Mouse (Mus musculus): ENCODE results near the gene Vgf. TPM values are rescaled to one million over a fixed set of nuclear protein-coding genes. Genes with fewer than 3 reads are reported as not detected.
A peak's percentile ranks its signal among the peaks of the same experiment; 100 is the strongest.

Vgf gene
- polyA plus RNA-seq, 1 experiment from 2014 or later = 0.85 TPM

DNA sequence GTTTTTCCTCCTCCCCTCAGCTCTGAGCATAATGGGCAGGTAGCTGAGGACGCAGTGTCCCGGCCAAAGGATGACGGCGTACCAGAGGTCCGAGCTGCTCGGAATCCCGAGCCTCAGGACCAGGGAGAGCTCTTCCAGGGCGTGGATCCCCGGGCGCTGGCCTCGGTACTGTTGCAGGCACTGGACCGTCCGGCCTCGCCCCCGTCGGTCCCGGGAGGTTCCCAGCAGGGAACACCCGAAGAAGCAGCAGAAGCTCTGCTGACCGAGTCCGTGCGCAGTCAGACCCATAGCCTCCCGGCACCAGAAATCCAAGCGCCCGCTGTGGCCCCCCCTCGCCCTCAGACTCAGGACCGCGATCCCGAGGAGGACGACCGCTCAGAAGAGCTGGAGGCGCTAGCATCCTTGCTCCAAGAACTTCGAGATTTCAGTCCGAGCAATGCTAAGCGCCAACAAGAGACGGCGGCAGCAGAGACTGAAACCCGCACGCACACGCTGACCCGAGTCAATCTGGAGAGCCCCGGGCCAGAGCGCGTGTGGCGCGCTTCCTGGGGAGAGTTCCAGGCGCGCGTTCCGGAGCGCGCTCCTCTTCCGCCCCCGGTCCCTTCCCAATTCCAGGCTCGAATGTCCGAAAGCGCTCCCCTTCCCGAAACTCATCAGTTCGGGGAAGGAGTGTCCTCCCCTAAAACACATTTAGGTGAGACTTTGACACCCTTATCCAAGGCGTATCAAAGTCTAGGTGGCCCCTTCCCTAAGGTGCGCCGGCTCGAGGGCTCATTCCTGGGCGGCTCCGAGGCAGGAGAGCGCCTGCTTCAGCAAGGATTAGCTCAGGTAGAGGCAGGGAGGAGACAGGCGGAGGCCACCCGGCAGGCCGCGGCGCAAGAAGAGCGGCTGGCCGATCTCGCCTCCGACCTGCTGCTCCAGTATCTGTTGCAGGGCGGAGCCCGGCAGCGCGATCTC is 5.2 kb downstream of the Vgf start:
- H3K4me1 ChIP-seq (replicated peaks) = peaks cover 34% of the 10 kb centered on the region

DNA sequence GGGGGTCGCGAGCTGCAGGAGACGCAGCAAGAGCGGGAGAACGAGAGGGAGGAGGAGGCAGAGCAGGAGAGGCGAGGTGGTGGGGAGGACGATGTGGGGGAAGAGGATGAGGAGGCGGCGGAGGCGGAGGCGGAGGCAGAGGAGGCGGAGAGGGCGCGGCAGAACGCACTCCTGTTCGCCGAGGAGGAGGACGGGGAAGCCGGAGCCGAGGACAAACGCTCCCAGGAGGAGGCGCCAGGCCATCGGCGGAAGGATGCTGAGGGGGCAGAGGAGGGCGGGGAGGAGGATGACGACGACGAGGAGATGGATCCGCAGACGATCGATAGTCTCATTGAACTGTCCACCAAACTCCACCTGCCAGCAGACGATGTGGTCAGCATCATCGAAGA is 5.8 kb downstream of the Vgf start:
- H3K36me3 ChIP-seq = 0 out of 2 replicates have a peak, but pooled peaks cover 3% of the 10 kb centered on the region
- H3K9me3 ChIP-seq = no peaks in the 10 kb centered on the region
- H3K4me2 ChIP-seq (replicated peaks) = peak overlapping the region; percentile 99
- under 1% methylated on average over 33 of the region's 33 CpGs for WGBS
- no peak overlapping the region for H3K9ac ChIP-seq
- peaks cover 47% of the 10 kb centered on the region for H3K27me3 ChIP-seq (replicated peaks)
- ATAC-seq = no peak
- H3K4me3 ChIP-seq (replicated peaks) = peak overlapping the region; percentile 48
- peaks cover 34% of the 10 kb centered on the region for H3K4me1 ChIP-seq (replicated peaks)
- H3K27ac ChIP-seq = no peak overlapping the region

More for the DNA sequence above, 5.2 kb downstream of the Vgf start:
- Histone ChIP-seq H3K27ac (no peak overlapping the region), H3K9ac (no peak overlapping the region), H3K9me3 (no peaks in the 10 kb centered on the region), H3K36me3 (0 out of 2 replicates have a peak, but pooled peaks cover 2% of the 10 kb centered on the region), H3K27me3 (replicated peaks) (peaks cover 54% of the 10 kb centered on the region), H3K4me2 (replicated peaks) (peak overlapping the region; percentile 99), H3K4me3 (replicated peaks) (peak overlapping the region; percentile 48)
- ATAC-seq = no peak
- WGBS = 2% methylated on average over 78 of the region's 78 CpGs

DNA sequence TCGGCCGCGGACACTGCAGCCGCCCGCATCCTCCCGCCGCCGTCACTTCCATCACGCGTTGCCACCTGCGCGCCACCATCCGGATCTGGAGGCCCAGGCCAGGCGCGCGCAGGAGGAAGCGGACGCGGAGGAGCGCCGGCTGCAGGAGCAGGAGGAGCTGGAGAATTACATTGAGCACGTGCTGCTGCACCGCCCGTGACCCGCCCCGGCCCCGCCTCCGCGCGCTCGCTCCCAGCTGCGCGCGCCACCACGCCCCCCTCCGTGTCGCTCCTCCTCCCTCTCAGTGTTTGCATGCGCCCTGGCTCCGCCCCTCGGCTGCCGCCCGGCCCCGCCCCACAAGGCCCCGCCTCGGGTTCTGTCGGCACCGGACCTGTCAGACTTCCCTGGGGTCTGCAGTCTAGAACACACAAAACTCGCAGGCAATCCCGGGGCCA is 6.5 kb downstream of the Vgf start:
- Histone ChIP-seq H3K9ac (peak overlapping the region; percentile 21; the same call in 1 of the 2 replicates), H3K27ac (no peak overlapping the region), H3K9me3 (no peaks in the 10 kb centered on the region), H3K36me3 (peaks cover 5% of the 10 kb centered on the region), H3K4me2 (replicated peaks) (peak overlapping the region; percentile 99), H3K4me3 (replicated peaks) (peak overlapping the region; percentile 48), H3K27me3 (replicated peaks) (peaks cover 44% of the 10 kb centered on the region), H3K4me1 (replicated peaks) (peaks cover 34% of the 10 kb centered on the region)
- under 1% methylated on average over 45 of the region's 49 CpGs for WGBS
- ATAC-seq = peak; percentile 87

DNA sequence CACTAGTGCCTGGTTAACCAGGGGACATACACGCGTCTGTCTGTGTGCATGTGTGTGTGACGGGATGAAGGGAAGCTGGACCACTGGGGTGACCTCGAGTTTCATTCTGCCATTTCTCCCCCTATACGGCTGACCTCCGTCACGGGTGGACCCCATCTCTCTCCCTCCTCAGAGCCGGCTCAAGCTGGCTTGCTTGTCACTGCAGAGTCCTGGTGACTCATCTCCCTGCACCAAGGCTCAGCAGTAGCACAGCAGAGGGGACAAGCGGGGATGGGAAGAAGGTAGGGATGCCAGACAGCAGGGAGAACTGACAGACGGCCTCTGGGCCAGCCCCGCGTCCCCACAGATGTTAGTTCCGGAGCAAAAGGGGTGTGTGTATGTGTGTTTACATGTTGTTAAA is 10.0 kb downstream of the Vgf start:
- Histone ChIP-seq H3K9me3 (no peaks in the 10 kb centered on the region), H3K4me1 (replicated peaks) (peaks cover 18% of the 10 kb centered on the region), H3K9ac (no peak overlapping the region), H3K4me3 (replicated peaks) (no peak overlapping the region), H3K27me3 (replicated peaks) (peaks cover 13% of the 10 kb centered on the region), H3K36me3 (peaks cover 26% of the 10 kb centered on the region), H3K4me2 (replicated peaks) (no peak overlapping the region), H3K27ac (no peak overlapping the region)
- ATAC-seq = no peak
- WGBS = 85% methylated on average over 13 of the region's 13 CpGs

DNA sequence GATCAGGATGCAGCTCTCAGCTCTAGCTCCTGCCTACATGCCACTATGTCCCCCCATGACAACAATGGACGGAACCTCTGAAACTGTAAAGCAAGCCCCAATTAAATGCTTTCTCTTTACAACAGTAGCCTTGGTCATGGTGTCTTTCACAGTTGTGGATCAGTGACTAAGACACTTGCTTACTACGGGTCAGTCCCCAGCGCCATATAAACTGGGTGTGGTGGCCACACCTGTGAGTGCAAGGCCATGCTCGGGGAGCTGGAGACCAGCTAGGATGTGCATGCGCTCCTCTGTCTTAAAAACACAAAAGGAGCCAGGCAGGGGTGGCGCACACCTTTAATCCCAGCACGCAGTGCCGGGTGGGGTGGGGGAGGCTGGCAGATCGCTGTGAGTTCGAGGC is 13.3 kb downstream of the Vgf start:
- Histone ChIP-seq H3K9ac (no peak overlapping the region), H3K4me3 (replicated peaks) (no peak overlapping the region), H3K4me1 (replicated peaks) (no peaks in the 10 kb centered on the region), H3K4me2 (replicated peaks) (no peak overlapping the region), H3K36me3 (peaks cover 42% of the 10 kb centered on the region), H3K27ac (no peak overlapping the region), H3K27me3 (replicated peaks) (no peaks in the 10 kb centered on the region), H3K9me3 (no peaks in the 10 kb centered on the region)
- 91% methylated on average over 10 of the region's 10 CpGs for whole genome bisulfite sequencing
- peak; percentile 48 for ATAC-seq

DNA sequence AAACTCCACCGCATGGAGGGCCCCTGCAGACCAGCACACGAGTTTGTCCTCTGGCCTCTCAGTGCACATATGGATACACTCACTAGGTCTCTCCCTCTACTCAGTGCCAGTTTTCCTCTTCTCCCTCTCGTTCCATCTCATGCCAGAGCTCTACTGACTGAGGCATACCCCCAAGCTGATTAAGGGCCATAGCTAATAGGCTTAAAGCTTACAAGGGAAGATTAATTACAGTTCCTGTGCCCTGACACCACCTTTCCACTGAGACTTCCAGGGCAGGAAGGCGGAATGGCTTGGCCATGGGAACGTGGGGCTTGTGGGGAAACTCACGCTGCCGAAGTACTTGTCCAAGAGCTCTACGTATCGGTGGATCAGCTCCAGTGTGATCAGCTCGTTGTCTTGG is 15.2 kb downstream of the Vgf start:
- 0 out of 2 replicates have a peak, but pooled peaks cover 4% of the 10 kb centered on the region for H3K4me1 ChIP-seq (replicated peaks)
- ATAC-seq = no peak
- no peak overlapping the region for H3K4me2 ChIP-seq (replicated peaks)
- 87% methylated on average over 10 of the region's 10 CpGs for WGBS
- peaks cover 40% of the 10 kb centered on the region for H3K36me3 ChIP-seq
- no peak overlapping the region for H3K9ac ChIP-seq
- no peak overlapping the region for H3K27ac ChIP-seq
- no peak overlapping the region for H3K4me3 ChIP-seq (replicated peaks)
- H3K27me3 ChIP-seq (replicated peaks) = no peaks in the 10 kb centered on the region
- H3K9me3 ChIP-seq = no peaks in the 10 kb centered on the region

DNA sequence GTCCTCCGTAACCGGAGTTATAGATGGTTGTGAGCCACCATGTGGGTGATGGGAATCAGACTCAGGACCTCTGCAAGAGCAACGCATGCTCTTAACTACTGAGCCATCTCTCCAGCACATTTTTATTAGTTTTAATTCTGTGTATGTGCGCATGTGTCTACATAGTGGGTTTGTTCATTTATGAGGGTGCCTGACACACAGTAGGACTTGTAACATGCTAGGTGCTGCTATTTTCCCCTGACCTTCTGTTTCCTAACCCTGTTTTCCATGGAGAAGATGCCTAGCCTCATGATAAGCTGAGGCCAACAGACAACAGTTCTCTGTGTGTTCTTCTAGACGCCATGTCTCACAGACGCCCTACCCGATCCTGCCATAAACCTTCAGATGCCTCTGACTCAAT is 17.8 kb downstream of the Vgf start:
- 91% methylated on average over 7 of the region's 7 CpGs for WGBS

DNA sequence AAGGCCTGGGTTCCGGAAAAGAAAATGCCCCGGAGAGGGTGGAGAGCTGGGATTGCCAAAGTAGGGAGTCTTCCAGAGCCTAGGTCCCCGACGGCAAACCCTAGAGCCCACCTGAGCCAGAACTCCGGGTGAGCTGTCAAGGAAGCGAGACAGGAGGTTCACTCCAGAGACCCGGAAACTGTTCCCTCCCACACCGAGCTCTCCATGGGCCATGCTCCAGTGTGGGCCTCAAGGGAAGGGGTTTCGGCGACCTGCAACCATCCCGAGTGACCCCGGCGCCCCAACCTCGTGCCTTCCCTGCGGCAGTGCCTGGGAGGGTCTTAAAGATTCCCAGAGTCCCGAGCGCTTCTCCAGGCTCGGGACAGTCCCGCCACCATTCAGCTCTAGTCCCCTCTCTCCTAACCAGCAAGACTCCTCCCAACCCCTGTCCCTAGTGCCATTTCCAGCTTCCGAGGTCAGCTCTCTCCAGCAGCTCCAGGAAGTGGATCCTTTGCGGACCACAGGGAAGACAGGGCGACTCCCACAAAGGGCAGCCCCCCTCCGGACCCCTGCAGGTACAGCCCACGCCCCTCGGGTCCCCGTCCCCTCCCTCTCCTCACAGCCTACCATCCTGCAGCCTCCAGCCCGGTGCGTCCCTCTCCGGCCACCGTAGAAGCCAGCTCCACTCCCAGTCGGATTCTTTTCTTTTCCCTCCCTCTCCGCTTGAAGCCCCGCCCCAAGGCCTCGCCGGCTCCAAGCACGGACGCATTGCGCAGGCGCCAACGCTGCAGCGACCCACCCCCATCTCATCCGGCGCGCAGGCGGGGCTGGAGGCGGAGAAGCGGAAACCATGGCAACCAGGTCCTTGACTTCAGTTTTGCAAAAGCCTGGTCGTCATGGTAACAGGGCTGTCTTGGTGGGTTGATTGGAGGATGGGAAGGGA is 19.5 kb downstream of the Vgf start, which contains the start of gene Ap1s1:
Gene Ap1s1, minus strand, starts transcription at position 734 of the 922 bp plus-strand sequence.
- Histone ChIP-seq H3K27me3 (replicated peaks) (no peaks in the 10 kb centered on the region), H3K9ac (peak within 1 kb of the TSS; percentile 66), H3K9me3 (no peaks in the 10 kb centered on the region), H3K4me1 (replicated peaks) (0 out of 2 replicates have a peak, but pooled peaks cover 4% of the 10 kb centered on the region), H3K4me2 (replicated peaks) (peak within 1 kb of the TSS; percentile 75), H3K27ac (peak within 1 kb of the TSS; percentile 69), H3K36me3 (peaks cover 19% of the 10 kb centered on the region), H3K4me3 (replicated peaks) (peak within 1 kb of the TSS; percentile 67)
- peak; percentile 91 for ATAC-seq
- WGBS = under 1% methylated on average over 48 of the region's 48 CpGs

More for the DNA sequence above, 17.8 kb downstream of the Vgf start:
- Histone ChIP-seq H3K9ac (no peak overlapping the region), H3K4me3 (replicated peaks) (no peak overlapping the region), H3K27ac (no peak overlapping the region), H3K9me3 (no peaks in the 10 kb centered on the region), H3K27me3 (replicated peaks) (no peaks in the 10 kb centered on the region), H3K36me3 (peaks cover 29% of the 10 kb centered on the region), H3K4me2 (replicated peaks) (no peak overlapping the region), H3K4me1 (replicated peaks) (0 out of 2 replicates have a peak, but pooled peaks cover 4% of the 10 kb centered on the region)
- no peak for ATAC-seq

DNA sequence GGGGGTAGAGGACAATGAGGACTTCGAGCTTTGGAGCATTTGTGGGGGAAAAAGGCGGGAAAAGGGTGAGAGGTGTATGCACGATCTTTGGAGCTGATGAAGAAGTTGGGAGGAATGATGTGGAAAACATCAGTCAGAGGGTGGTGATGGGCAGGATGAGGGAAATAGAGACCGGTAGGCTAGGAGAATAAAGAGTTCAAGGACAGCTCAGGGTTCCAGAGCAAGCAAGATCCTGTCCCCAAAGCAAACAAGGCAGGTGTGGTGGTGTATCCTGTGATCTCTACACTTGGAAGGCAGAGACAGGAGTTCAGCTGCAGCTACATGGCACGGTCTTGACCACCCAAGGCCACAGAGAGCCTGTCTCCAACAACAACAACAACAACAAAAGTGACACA is 20.1 kb downstream of the Vgf start:
- Histone ChIP-seq H3K27me3 (replicated peaks) (no peaks in the 10 kb centered on the region), H3K4me3 (replicated peaks) (peak overlapping the region; percentile 67), H3K9me3 (no peaks in the 10 kb centered on the region), H3K36me3 (peaks cover 15% of the 10 kb centered on the region), H3K9ac (no peak overlapping the region), H3K4me2 (replicated peaks) (peak overlapping the region; percentile 75), H3K27ac (no peak overlapping the region), H3K4me1 (replicated peaks) (0 out of 2 replicates have a peak, but pooled peaks cover 4% of the 10 kb centered on the region)
- no peak; the same call in none of the 2 replicates for ATAC-seq
- 22% methylated on average over 5 of the region's 5 CpGs for WGBS

DNA sequence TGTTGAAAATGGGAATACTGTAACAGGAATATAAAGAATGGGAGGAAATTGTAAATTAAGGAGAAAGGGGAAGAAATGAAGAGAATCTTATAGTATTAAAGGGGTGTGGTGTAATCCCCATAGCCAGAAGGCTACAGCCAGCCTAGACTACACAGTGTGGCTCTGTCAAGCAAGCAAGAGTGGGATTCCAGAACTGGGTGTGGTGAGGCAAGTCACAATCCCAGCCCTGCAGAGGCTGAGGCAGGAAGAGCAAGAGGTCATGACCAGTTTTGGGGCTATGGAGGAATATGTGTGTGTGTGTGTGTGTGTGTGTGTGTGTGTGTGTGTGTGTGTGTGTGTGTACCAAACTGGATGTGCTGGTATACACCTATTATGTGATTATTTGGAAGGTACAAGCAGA is 20.8 kb downstream of the Vgf start:
- H3K4me1 ChIP-seq (replicated peaks) = 0 out of 2 replicates have a peak, but pooled peaks cover 4% of the 10 kb centered on the region
- peaks cover 8% of the 10 kb centered on the region for H3K36me3 ChIP-seq
- H3K4me3 ChIP-seq (replicated peaks) = no peak overlapping the region
- ATAC-seq = no peak
- no peak overlapping the region for H3K4me2 ChIP-seq (replicated peaks)
- no peak overlapping the region for H3K27ac ChIP-seq
- no peaks in the 10 kb centered on the region for H3K9me3 ChIP-seq
- no peak overlapping the region for H3K9ac ChIP-seq
- no peaks in the 10 kb centered on the region for H3K27me3 ChIP-seq (replicated peaks)

DNA sequence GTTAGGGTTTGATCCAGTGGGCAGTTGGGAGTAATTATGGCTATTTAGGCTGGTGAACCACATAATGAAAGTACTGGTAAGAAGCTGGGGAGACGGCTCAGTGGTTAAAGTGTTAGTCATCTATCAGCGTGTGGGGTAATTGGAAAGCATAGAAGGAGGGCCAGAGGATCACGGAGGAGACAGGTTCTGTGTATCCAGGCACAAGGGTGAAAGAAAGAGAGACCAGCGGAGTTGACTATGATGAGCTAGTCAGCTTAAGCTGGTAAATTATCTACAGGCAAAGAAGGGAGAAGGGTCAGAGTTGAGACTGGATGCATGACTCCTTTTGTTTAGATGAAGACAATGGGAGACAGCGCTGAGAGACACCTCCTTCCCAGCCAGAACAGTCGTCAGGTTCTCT is 24.9 kb downstream of the Vgf start:
- H3K4me3 ChIP-seq (replicated peaks) = no peak overlapping the region
- H3K4me1 ChIP-seq (replicated peaks) = 0 out of 2 replicates have a peak, but pooled peaks cover 4% of the 10 kb centered on the region
- H3K9ac ChIP-seq = no peak overlapping the region
- no peak for ATAC-seq
- no peaks in the 10 kb centered on the region for H3K9me3 ChIP-seq
- no peaks in the 10 kb centered on the region for H3K27me3 ChIP-seq (replicated peaks)
- no peaks in the 10 kb centered on the region for H3K36me3 ChIP-seq
- no peak overlapping the region for H3K4me2 ChIP-seq (replicated peaks)
- 34% methylated on average over 6 of the region's 6 CpGs for WGBS
- no peak overlapping the region for H3K27ac ChIP-seq

Data from intestine, embryonic 15.5 days (tissue).